Mouse (Mus musculus): ENCODE results near the gene Itsn1.

GRCm38 (mm10) chr16:91702771-91703188, 26.3 kb upstream of the Itsn1 start:
- TF ChIP-seq CTCF (IDR thresholded peaks at IDR 0.05; ENCODE audit: low read depth) (peak; percentile 54), EP300 (optimal IDR thresholded peaks at IDR 0.05) (no peak)
